Mouse (Mus musculus) midbrain, embryonic 14.5 days (tissue): ENCODE data around the gene Sh3kbp1. TPM values are rescaled to one million over a fixed set of nuclear protein-coding genes. Genes with fewer than 3 reads are reported as not detected.

Source experiments
- ATAC-seq: fragments of 200-750 bp; cut with Nextera tagmentation; 2 replicates; pipeline ENCODE4 v1.8.0; 2017; ENCODE audit warnings: moderate number of reproducible peaks, moderate library complexity; ENCODE audit not compliant: low FRiP score, low TSS enrichment
- DNase-seq: peaks from one replicate; pipeline ENCODE4 v3.0.0-alpha.2; 2015
- H3K27ac ChIP-seq: fragments of 300-500 bp; sonication (generic); replicated peaks from 2 replicates; pipeline ENCODE4 v1.5.1; 2014; ENCODE audit warnings: mild to moderate bottlenecking, low read depth, low read length, moderate library complexity
- H3K27me3 ChIP-seq: fragments of 300-500 bp; sonication (generic); 2 replicates; pipeline ENCODE4 v1.6.1; 2014; ENCODE audit warnings: low read length, control low read depth, mixed read lengths; ENCODE audit not compliant: control insufficient read depth, insufficient read depth
- H3K36me3 ChIP-seq: fragments of 300-500 bp; sonication (generic); 2 replicates; pipeline ENCODE4 v1.6.1; 2014; ENCODE audit warnings: low read length, control low read depth; ENCODE audit not compliant: control insufficient read depth, insufficient read depth
- H3K4me1 ChIP-seq: fragments of 300-500 bp; sonication (generic); 2 replicates; pipeline ENCODE4 v1.6.1; 2014; ENCODE audit warnings: mild to moderate bottlenecking, antibody characterized with exemption, low read length, control low read depth; ENCODE audit not compliant: control insufficient read depth, insufficient read depth
- H3K4me2 ChIP-seq: fragments of 300-500 bp; sonication (generic); 2 replicates; pipeline ENCODE4 v1.6.1; 2014; ENCODE audit warnings: mild to moderate bottlenecking, low read length, moderate library complexity
- H3K4me3 ChIP-seq: fragments of 300-500 bp; sonication (generic); replicated peaks from 2 replicates; pipeline ENCODE4 v1.5.1; 2014; ENCODE audit warnings: low read depth, low read length
- H3K9ac ChIP-seq: fragments of 300-500 bp; sonication (generic); replicated peaks from 2 replicates; pipeline ENCODE4 v1.6.1; 2014; ENCODE audit warnings: mild to moderate bottlenecking, low read length, moderate library complexity
- H3K9me3 ChIP-seq: fragments of 300-500 bp; sonication (generic); 2 replicates; pipeline ENCODE4 v1.6.1; 2016; ENCODE audit warnings: low read length, control low read depth, mixed read lengths; ENCODE audit not compliant: control insufficient read depth
- WGBS: fragments of 180-500 bp; shearing (Covaris S2); extraction: QIAGEN DNeasy Blood & Tissue Kit; methylation state at CpG from one replicate; pipeline ENCODE4 v1.1.7; 2014; 5-methylcytosine and 5-hydroxymethylcytosine counted together
- polyA plus RNA-seq: library from polyadenylated mRNA; unstranded; fragments of >200 nt; fragmentation: Nextera tagmentation; extraction: Ambion mirVana; gene quantifications from 2 replicates; pipeline ENCODE4 v1.2.1, GENCODE M21; 2014

Gene Sh3kbp1
- polyA plus RNA-seq, 1 experiment from 2014 or later, result 45.1 TPM

GRCm38 (mm10) chrX:159856866-159857265, 229.8 kb downstream of the Sh3kbp1 start:
- H3K9ac ChIP-seq, result no peak overlapping the region

GRCm38 (mm10) chrX:159858126-159858525, 231.1 kb downstream of the Sh3kbp1 start:
- 78% methylated on average over 1 of the region's 1 CpGs for WGBS
- no peaks in the 10 kb centered on the region for H3K27me3 ChIP-seq
- ATAC-seq, result no peak

More at GRCm38 (mm10) chrX:159856866-159857265, 229.8 kb downstream of the Sh3kbp1 start:
- H3K4me1 ChIP-seq, result no peaks in the 10 kb centered on the region
- no peak overlapping the region for H3K4me3 ChIP-seq
- H3K36me3 ChIP-seq, result no peaks in the 10 kb centered on the region
- WGBS, result 78% methylated on average over 1 of the region's 1 CpGs
- H3K27ac ChIP-seq, result no peak overlapping the region
- H3K9me3 ChIP-seq, result no peaks in the 10 kb centered on the region
- DNase-seq, result no peak
- no peaks in the 10 kb centered on the region for H3K27me3 ChIP-seq
- no peak for ATAC-seq
- no peak overlapping the region for H3K4me2 ChIP-seq

GRCm38 (mm10) chrX:159860841-159861530, 233.9 kb downstream of the Sh3kbp1 start:
- no peak overlapping the region for H3K9ac ChIP-seq
- H3K4me1 ChIP-seq, result no peaks in the 10 kb centered on the region
- H3K9me3 ChIP-seq, result no peaks in the 10 kb centered on the region
- no peaks in the 10 kb centered on the region for H3K27me3 ChIP-seq
- WGBS, result 78% methylated on average over 3 of the region's 3 CpGs
- H3K36me3 ChIP-seq, result no peaks in the 10 kb centered on the region
- no peak overlapping the region for H3K27ac ChIP-seq
- no peak overlapping the region for H3K4me2 ChIP-seq
- no peak overlapping the region for H3K4me3 ChIP-seq
- DNase-seq (no peak), ATAC-seq (no peak)

More at GRCm38 (mm10) chrX:159858126-159858525, 231.1 kb downstream of the Sh3kbp1 start:
- H3K9ac ChIP-seq, result no peak overlapping the region
- H3K4me3 ChIP-seq, result no peak overlapping the region
- no peak overlapping the region for H3K27ac ChIP-seq
- H3K4me1 ChIP-seq, result no peaks in the 10 kb centered on the region
- DNase-seq, result no peak
- no peaks in the 10 kb centered on the region for H3K9me3 ChIP-seq
- no peak overlapping the region for H3K4me2 ChIP-seq
- H3K36me3 ChIP-seq, result no peaks in the 10 kb centered on the region

- Histone ChIP-seq H3K27ac (no peak overlapping the region), H3K9me3 (no peaks in the 10 kb centered on the region), H3K4me1 (no peaks in the 10 kb centered on the region), H3K27me3 (no peaks in the 10 kb centered on the region), H3K4me3 (no peak overlapping the region), H3K36me3 (no peaks in the 10 kb centered on the region), H3K4me2 (no peak overlapping the region), H3K9ac (no peak overlapping the region)
- DNase-seq, result no peak
- 83% methylated on average over 3 of the region's 3 CpGs for WGBS
- no peak for ATAC-seq
These were observed 240.6 kb downstream of the Sh3kbp1 start for GRCm38 (mm10) chrX:159867660-159868059.

- no peak overlapping the region for H3K4me3 ChIP-seq
- WGBS, result 89% methylated on average over 2 of the region's 2 CpGs
- no peak overlapping the region for H3K9ac ChIP-seq
- DNase-seq, result no peak
- no peaks in the 10 kb centered on the region for H3K27me3 ChIP-seq
- H3K4me2 ChIP-seq, result no peak overlapping the region
- ATAC-seq, result no peak
- H3K36me3 ChIP-seq, result no peaks in the 10 kb centered on the region
- H3K27ac ChIP-seq, result no peak overlapping the region
- H3K4me1 ChIP-seq, result no peaks in the 10 kb centered on the region
- H3K9me3 ChIP-seq, result no peaks in the 10 kb centered on the region
These were observed 245.4 kb downstream of the Sh3kbp1 start for GRCm38 (mm10) chrX:159872521-159872920.

GRCm38 (mm10) chrX:159877770-159878169, 250.7 kb downstream of the Sh3kbp1 start:
- WGBS, result 44% methylated on average over 1 of the region's 1 CpGs
- Histone ChIP-seq H3K36me3 (no peaks in the 10 kb centered on the region), H3K4me3 (no peak overlapping the region), H3K4me1 (no peaks in the 10 kb centered on the region), H3K27ac (no peak overlapping the region), H3K9ac (no peak overlapping the region), H3K9me3 (no peaks in the 10 kb centered on the region), H3K27me3 (no peaks in the 10 kb centered on the region), H3K4me2 (no peak overlapping the region)
- no peak for ATAC-seq
- DNase-seq, result no peak

- H3K9ac ChIP-seq, result no peak overlapping the region
- WGBS, result 63% methylated on average over 3 of the region's 3 CpGs
- no peak for DNase-seq
- H3K27ac ChIP-seq, result no peak overlapping the region
- no peaks in the 10 kb centered on the region for H3K9me3 ChIP-seq
- H3K4me2 ChIP-seq, result no peak overlapping the region
- no peak overlapping the region for H3K4me3 ChIP-seq
- H3K4me1 ChIP-seq, result no peaks in the 10 kb centered on the region
- no peaks in the 10 kb centered on the region for H3K27me3 ChIP-seq
- no peak for ATAC-seq
- no peaks in the 10 kb centered on the region for H3K36me3 ChIP-seq
These were observed 252.4 kb downstream of the Sh3kbp1 start for GRCm38 (mm10) chrX:159879455-159879854.

GRCm38 (mm10) chrX:159881576-159881975, 254.5 kb downstream of the Sh3kbp1 start:
- Histone ChIP-seq H3K27me3 (no peaks in the 10 kb centered on the region), H3K4me3 (no peak overlapping the region), H3K9me3 (no peaks in the 10 kb centered on the region), H3K4me2 (no peak overlapping the region), H3K36me3 (no peaks in the 10 kb centered on the region), H3K27ac (no peak overlapping the region), H3K9ac (no peak overlapping the region), H3K4me1 (no peaks in the 10 kb centered on the region)
- no peak for ATAC-seq
- WGBS, result 72% methylated on average over 5 of the region's 5 CpGs
- DNase-seq, result no peak

- no peak overlapping the region for H3K4me3 ChIP-seq
- ATAC-seq (no peak), DNase-seq (no peak)
- H3K9ac ChIP-seq, result no peak overlapping the region
- 65% methylated on average over 4 of the region's 4 CpGs for WGBS
- no peaks in the 10 kb centered on the region for H3K4me1 ChIP-seq
- H3K9me3 ChIP-seq, result no peaks in the 10 kb centered on the region
- no peak overlapping the region for H3K4me2 ChIP-seq
- no peaks in the 10 kb centered on the region for H3K36me3 ChIP-seq
- no peak overlapping the region for H3K27ac ChIP-seq
- H3K27me3 ChIP-seq, result no peaks in the 10 kb centered on the region
These were observed 269.5 kb downstream of the Sh3kbp1 start for GRCm38 (mm10) chrX:159896536-159896935.
